Mouse (Mus musculus) 416B (cell line): ENCODE results near the gene Fv1.
"Not testable (repeated sequence)": the region's sequence is repeated elsewhere in the genome, so short reads cannot be mapped to it uniquely, and the experiment has no call there.

Experiments
- DNase-seq: peaks from one replicate; pipeline ENCODE4 v3.0.0; 2011; ENCODE audit warnings: low read depth

Gene Fv1

GRCm38 (mm10) chr4:147868450-147869031 lies at the start of gene Fv1, which contains the start of gene Miip:
Gene Fv1 (plus strand): TSS chr4:147868979.
Gene Miip (minus strand): TSS chr4:147868816.
- peak; percentile 100 for DNase-seq

GRCm38 (mm10) chr4:147819659-147820058 lies 49.1 kb upstream of the Fv1 start:
- DNase-seq = not testable (repeated sequence)

- DNase-seq = not testable (repeated sequence)
Measured at GRCm38 (mm10) chr4:147821414-147821813, 47.4 kb upstream of the Fv1 start.

GRCm38 (mm10) chr4:147824389-147824788 lies 44.4 kb upstream of the Fv1 start:
- no peak for DNase-seq

- not testable (repeated sequence) for DNase-seq
Measured at GRCm38 (mm10) chr4:147839282-147839681, 29.5 kb upstream of the Fv1 start.

GRCm38 (mm10) chr4:147842871-147843270 lies 25.9 kb upstream of the Fv1 start:
- no peak for DNase-seq

- DNase-seq = peak; percentile 96
Measured at GRCm38 (mm10) chr4:147847614-147848583, 20.9 kb upstream of the Fv1 start, which contains the start of gene Zfp933. Gene Zfp933 (minus strand): TSS chr4:147848366.

GRCm38 (mm10) chr4:147848584-147848991 lies 20.2 kb upstream of the Fv1 start:
- no peak for DNase-seq

GRCm38 (mm10) chr4:147850776-147851175 lies 18.0 kb upstream of the Fv1 start:
- no peak for DNase-seq

- DNase-seq = no peak
Measured at GRCm38 (mm10) chr4:147862051-147862450, 6.7 kb upstream of the Fv1 start.

GRCm38 (mm10) chr4:147865651-147866050 lies 3.1 kb upstream of the Fv1 start:
- no peak for DNase-seq

- DNase-seq = no peak
Measured at GRCm38 (mm10) chr4:147866056-147866455, 2.7 kb upstream of the Fv1 start.

- not testable (repeated sequence) for DNase-seq
Measured at GRCm38 (mm10) chr4:147866793-147867192, 2.0 kb upstream of the Fv1 start.

GRCm38 (mm10) chr4:147867563-147868449 lies 973 bp upstream of the Fv1 start:
- DNase-seq = no peak

- peak; percentile 44 for DNase-seq
Measured at GRCm38 (mm10) chr4:147869238-147869637, 459 bp downstream of the Fv1 start.

GRCm38 (mm10) chr4:147875852-147876575 lies 7.2 kb downstream of the Fv1 start:
- DNase-seq = peak; percentile 26

- no peak for DNase-seq
Measured at GRCm38 (mm10) chr4:147878537-147878936, 9.8 kb downstream of the Fv1 start.

GRCm38 (mm10) chr4:147879456-147879855 lies 10.7 kb downstream of the Fv1 start:
- no peak for DNase-seq

GRCm38 (mm10) chr4:147879865-147880264 lies 11.1 kb downstream of the Fv1 start:
- no peak for DNase-seq

- no peak for DNase-seq
Measured at GRCm38 (mm10) chr4:147881792-147882191, 13.0 kb downstream of the Fv1 start.

GRCm38 (mm10) chr4:147883041-147883440 lies 14.3 kb downstream of the Fv1 start:
- DNase-seq = no peak
